Mouse (Mus musculus) gastrocnemius, adult 2 months (tissue): Measurements from ENCODE around the gene Gsto1. TPM values are rescaled to one million over a fixed set of nuclear protein-coding genes. Genes with fewer than 3 reads are reported as not detected.
"Not testable (repeated sequence)": the region's sequence is repeated elsewhere in the genome, so short reads cannot be mapped to it uniquely, and the experiment has no call there.

Experiments used
- DNase-seq: peaks from one replicate; pipeline ENCODE4 v3.0.0; 2022
- H3K27ac ChIP-seq: fragments of 200-600 bp; 2 replicates; pipeline ENCODE4 v1.8.1; 2022; ENCODE audit warnings: mild to moderate bottlenecking
- H3K4me3 ChIP-seq: fragments of 200-600 bp; 2 replicates; pipeline ENCODE4 v1.8.1; 2022; ENCODE audit warnings: mild to moderate bottlenecking, moderate library complexity
- CTCF ChIP-seq: fragments of 200-600 bp; IDR thresholded peaks from 2 replicates; pipeline ENCODE4 v1.8.1; 2022; ENCODE audit warnings: antibody characterized with exemption, mild to moderate bottlenecking, moderate library complexity
- intact Hi-C: fragments of 180-260 bp; cut with DNase I; formaldehyde crosslinking; loops from one replicate; pipeline ENCODE4 v1.15.1; 2025
- total RNA-seq, 2 experiments: library from RNA; stranded (reverse); gene quantifications; 2 replicates each; pipeline ENCODE4 v1.2.3; 2021

Gene Gsto1
- total RNA-seq, 2 experiments from 2014 or later = 43.7 to 70.1 TPM

- Histone ChIP-seq H3K4me3 (no peak overlapping the region), H3K27ac (no peak overlapping the region)
- intact Hi-C loops = no loop called here
- no peak for DNase-seq
- no peak for TF ChIP-seq CTCF
Observed at GRCm38 (mm10) chr19:47835776-47836175, 19.0 kb upstream of the Gsto1 start.

GRCm38 (mm10) chr19:47836701-47837526 lies 17.9 kb upstream of the Gsto1 start:
- Histone ChIP-seq H3K27ac (no peak overlapping the region), H3K4me3 (peak overlapping the region; percentile 69)
- intact Hi-C loops = no loop called here
- DNase-seq = peak; percentile 70
- peak; percentile 32 for TF ChIP-seq CTCF

- intact Hi-C loops = no loop called here
- TF ChIP-seq CTCF = no peak
- no peak for DNase-seq
- Histone ChIP-seq H3K27ac (no peak overlapping the region), H3K4me3 (peak overlapping the region; percentile 69)
Observed at GRCm38 (mm10) chr19:47837527-47837901, 17.3 kb upstream of the Gsto1 start.

GRCm38 (mm10) chr19:47841234-47841633 lies 13.5 kb upstream of the Gsto1 start:
- intact Hi-C loops, H3K27ac ChIP-seq, DNase-seq, H3K4me3 ChIP-seq: not testable (repeated sequence)

- no peak for DNase-seq
- no peak for TF ChIP-seq CTCF
- no peak overlapping the region for H3K4me3 ChIP-seq
- intact Hi-C loops = no loop called here
- no peak overlapping the region for H3K27ac ChIP-seq
Observed at GRCm38 (mm10) chr19:47849735-47850134, 5.0 kb upstream of the Gsto1 start.

- intact Hi-C loops, DNase-seq, H3K4me3 ChIP-seq, H3K27ac ChIP-seq: not testable (repeated sequence)
Observed at GRCm38 (mm10) chr19:47852131-47852530, 2.6 kb upstream of the Gsto1 start.

GRCm38 (mm10) chr19:47853053-47853452 lies 1.7 kb upstream of the Gsto1 start:
- intact Hi-C loops = no loop called here
- Histone ChIP-seq H3K27ac (no peak overlapping the region), H3K4me3 (no peak overlapping the region)
- no peak for DNase-seq
- no peak for TF ChIP-seq CTCF

GRCm38 (mm10) chr19:47853951-47854795 lies 597 bp upstream of the Gsto1 start:
- no peak for TF ChIP-seq CTCF
- intact Hi-C loops = no loop called here

GRCm38 (mm10) chr19:47857957-47858942 lies 3.5 kb downstream of the Gsto1 start:
- TF ChIP-seq CTCF = no peak
- H3K4me3 ChIP-seq = no peak overlapping the region
- no peak for DNase-seq
- no peak overlapping the region for H3K27ac ChIP-seq
- intact Hi-C loops = no loop called here

More at GRCm38 (mm10) chr19:47853951-47854795, 597 bp upstream of the Gsto1 start:
- Histone ChIP-seq H3K27ac (peak overlapping the region; percentile 86), H3K4me3 (peak overlapping the region; percentile 79)
- no peak for DNase-seq

GRCm38 (mm10) chr19:47859180-47859579 lies 4.4 kb downstream of the Gsto1 start:
- DNase-seq = no peak
- TF ChIP-seq CTCF = no peak
- intact Hi-C loops = no loop called here
- Histone ChIP-seq H3K27ac (no peak overlapping the region), H3K4me3 (no peak overlapping the region)

- intact Hi-C loops = no loop called here
- Histone ChIP-seq H3K4me3 (no peak overlapping the region), H3K27ac (no peak overlapping the region)
- no peak for TF ChIP-seq CTCF
- DNase-seq = no peak
Observed at GRCm38 (mm10) chr19:47862581-47862980, 7.8 kb downstream of the Gsto1 start.

- intact Hi-C loops = no loop called here
- TF ChIP-seq CTCF = no peak
- Histone ChIP-seq H3K4me3 (no peak overlapping the region), H3K27ac (no peak overlapping the region)
- DNase-seq = no peak
Observed at GRCm38 (mm10) chr19:47864051-47864450, 9.3 kb downstream of the Gsto1 start.
